Mouse (Mus musculus): ENCODE data around the gene Fbxo34. TPM values are rescaled to one million over a fixed set of nuclear protein-coding genes. Genes with fewer than 3 reads are reported as not detected.

Gene Fbxo34
- polyA plus RNA-seq, 1 experiment from 2014 or later = 23.5 TPM

DNA sequence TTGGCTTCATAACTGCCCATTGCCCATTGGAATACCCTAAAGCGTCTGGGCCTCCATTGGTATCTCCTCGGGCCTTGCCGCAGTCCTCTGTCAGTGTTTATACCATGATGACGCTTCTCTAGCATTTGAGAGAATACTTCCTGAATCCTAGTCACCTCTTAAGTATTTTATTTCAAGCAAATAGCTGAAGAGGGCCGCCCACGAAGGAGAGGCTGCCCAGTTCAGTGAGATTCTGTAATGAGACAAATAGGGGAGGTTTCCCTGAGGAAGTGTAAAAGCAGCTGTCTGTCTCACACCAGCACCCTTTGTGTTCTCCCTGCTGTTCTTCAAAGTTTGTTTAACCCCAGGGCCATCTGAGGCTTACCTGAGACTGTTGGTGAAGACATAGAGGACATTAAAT is 66.5 kb downstream of the Fbxo34 start:
- Histone ChIP-seq H3K27ac (replicated peaks; ENCODE audit: low read depth, low read length) (no peak overlapping the region), H3K4me3 (ENCODE audit: low read depth, low read length) (no peak overlapping the region), H3K27me3 (replicated peaks; ENCODE audit: control insufficient read depth, insufficient read depth, low read length) (no peaks in the 10 kb centered on the region), H3K9me3 (ENCODE audit: control insufficient read depth, low read length) (no peaks in the 10 kb centered on the region), H3K4me1 (ENCODE audit: control insufficient read depth, insufficient read depth, low read length) (no peaks in the 10 kb centered on the region), H3K36me3 (ENCODE audit: control insufficient read depth, insufficient read depth, low read length) (no peaks in the 10 kb centered on the region), H3K4me2 (ENCODE audit: low read depth, low read length) (no peak overlapping the region), H3K9ac (ENCODE audit: low read depth, low read length) (no peak overlapping the region)
- ATAC-seq (ENCODE audit: low read depth) = no peak
- no peak for DNase-seq (ENCODE audit: low spot score)
- WGBS = 73% methylated on average over 6 of the region's 6 CpGs

DNA sequence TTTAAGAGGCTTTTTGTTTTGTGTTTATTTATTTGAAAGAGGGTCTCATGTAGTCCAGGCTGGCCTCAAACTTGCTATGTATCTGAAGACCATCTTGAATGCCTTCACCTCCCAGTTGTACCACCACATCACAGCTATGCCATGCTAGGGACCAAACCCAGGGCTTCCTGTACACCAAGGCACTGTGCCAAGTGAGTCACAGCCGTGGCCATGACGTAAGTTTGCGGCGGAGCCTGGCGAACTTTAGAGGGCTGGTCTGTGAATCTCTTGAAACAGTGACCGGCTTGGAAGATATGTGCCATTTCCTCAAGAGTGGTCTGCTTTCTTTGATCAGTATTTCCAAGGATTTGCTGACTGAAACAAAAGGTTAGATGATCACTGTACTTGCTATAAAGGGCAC is 68.4 kb downstream of the Fbxo34 start:
- WGBS = 91% methylated on average over 6 of the region's 6 CpGs
- no peak for ATAC-seq (ENCODE audit: low read depth)

DNA sequence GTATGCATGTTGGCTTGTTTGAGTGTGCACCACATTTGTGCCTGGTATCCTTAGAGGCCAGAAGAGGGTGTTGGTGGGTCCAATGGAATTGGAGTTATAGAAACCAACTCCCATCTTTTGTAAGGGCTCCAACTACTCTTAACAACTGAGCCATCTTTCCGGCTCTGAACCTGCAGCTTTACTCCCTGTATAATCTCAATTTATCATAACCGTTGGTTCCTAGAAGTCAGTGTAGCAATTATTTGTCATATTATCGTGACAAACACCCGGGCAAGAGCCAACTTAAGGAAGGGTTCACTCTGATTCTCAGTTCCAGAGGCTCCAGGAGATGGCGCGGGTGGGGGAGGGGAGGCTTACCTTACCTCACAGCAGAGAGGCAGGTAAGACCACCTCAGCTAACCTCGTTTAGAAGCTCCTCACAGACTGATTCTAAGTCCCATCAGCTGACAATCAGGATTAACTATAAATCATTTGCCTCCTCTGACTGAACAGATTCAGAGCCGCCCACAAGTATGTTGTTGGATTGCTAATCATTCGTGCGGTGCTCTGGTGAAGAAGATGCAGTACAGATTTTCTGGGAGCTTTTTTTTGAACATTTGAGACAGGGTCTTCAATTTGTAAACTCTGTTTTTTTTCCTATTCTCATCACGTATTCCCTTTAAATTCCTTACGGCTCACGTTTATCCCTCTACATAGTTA is 70.7 kb downstream of the Fbxo34 start:
- H3K27me3 ChIP-seq (replicated peaks; ENCODE audit: control insufficient read depth, insufficient read depth, low read length) = no peaks in the 10 kb centered on the region

More for the DNA sequence above, 68.4 kb downstream of the Fbxo34 start:
- DNase-seq (ENCODE audit: low spot score) = no peak
- H3K9ac ChIP-seq (ENCODE audit: low read depth, low read length) = no peak overlapping the region
- H3K27ac ChIP-seq (replicated peaks; ENCODE audit: low read depth, low read length) = no peak overlapping the region
- H3K27me3 ChIP-seq (replicated peaks; ENCODE audit: control insufficient read depth, insufficient read depth, low read length) = no peaks in the 10 kb centered on the region
- H3K36me3 ChIP-seq (ENCODE audit: control insufficient read depth, insufficient read depth, low read length) = no peaks in the 10 kb centered on the region
- no peak overlapping the region for H3K4me3 ChIP-seq (ENCODE audit: low read depth, low read length)
- no peaks in the 10 kb centered on the region for H3K4me1 ChIP-seq (ENCODE audit: control insufficient read depth, insufficient read depth, low read length)
- H3K4me2 ChIP-seq (ENCODE audit: low read depth, low read length) = no peak overlapping the region
- no peaks in the 10 kb centered on the region for H3K9me3 ChIP-seq (ENCODE audit: control insufficient read depth, low read length)

DNA sequence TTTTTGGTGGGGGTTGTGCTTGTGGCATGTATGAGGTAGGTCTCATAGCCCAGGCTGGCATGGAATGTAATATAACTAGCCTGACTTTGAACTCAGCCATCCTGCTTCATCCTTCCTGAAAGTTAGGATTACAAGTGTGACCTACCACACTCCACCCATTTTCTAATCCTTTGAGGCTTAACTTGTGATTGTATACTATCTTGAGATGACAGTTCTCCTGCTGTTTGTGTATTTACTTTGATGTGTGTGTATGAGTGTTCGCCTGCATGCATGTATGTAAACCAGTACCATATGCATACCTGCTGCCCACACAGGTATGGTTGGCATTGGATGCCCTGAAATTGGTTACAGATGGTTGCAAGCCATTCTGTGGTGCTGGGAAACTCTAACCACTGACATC is 71.4 kb downstream of the Fbxo34 start:
- no peaks in the 10 kb centered on the region for H3K36me3 ChIP-seq (ENCODE audit: control insufficient read depth, insufficient read depth, low read length)
- WGBS = 91% methylated on average over 1 of the region's 1 CpGs
- ATAC-seq (ENCODE audit: low read depth) = no peak

More for the DNA sequence above, 70.7 kb downstream of the Fbxo34 start:
- no peaks in the 10 kb centered on the region for H3K9me3 ChIP-seq (ENCODE audit: control insufficient read depth, low read length)
- H3K9ac ChIP-seq (ENCODE audit: low read depth, low read length) = no peak overlapping the region
- H3K36me3 ChIP-seq (ENCODE audit: control insufficient read depth, insufficient read depth, low read length) = no peaks in the 10 kb centered on the region
- no peak overlapping the region for H3K4me3 ChIP-seq (ENCODE audit: low read depth, low read length)
- H3K27ac ChIP-seq (replicated peaks; ENCODE audit: low read depth, low read length) = no peak overlapping the region
- ATAC-seq (ENCODE audit: low read depth) (no peak), DNase-seq (ENCODE audit: low spot score) (no peak)
- 79% methylated on average over 13 of the region's 13 CpGs for WGBS
- H3K4me2 ChIP-seq (ENCODE audit: low read depth, low read length) = no peak overlapping the region
- H3K4me1 ChIP-seq (ENCODE audit: control insufficient read depth, insufficient read depth, low read length) = no peaks in the 10 kb centered on the region

DNA sequence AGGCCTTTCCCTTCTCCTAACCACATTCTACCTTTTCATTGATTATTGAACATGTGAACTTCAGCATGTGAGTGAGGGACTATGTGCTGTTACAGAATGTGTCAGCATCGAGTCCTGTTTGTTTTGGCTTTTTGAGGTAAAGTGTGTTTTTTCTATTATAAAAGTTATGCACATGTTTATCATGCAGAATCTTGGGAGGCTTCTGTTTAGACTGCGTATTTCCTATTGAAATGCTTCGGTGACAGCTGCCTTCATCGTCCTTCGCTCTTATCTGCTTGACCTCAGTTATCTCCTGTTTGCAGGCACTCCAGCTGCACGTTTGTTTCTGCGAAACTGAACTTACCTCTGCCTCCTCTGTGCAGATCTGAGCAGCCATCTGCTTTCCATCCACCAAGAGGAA is 72.1 kb downstream of the Fbxo34 start:
- Histone ChIP-seq H3K4me1 (ENCODE audit: control insufficient read depth, insufficient read depth, low read length) (no peaks in the 10 kb centered on the region), H3K4me2 (ENCODE audit: low read depth, low read length) (no peak overlapping the region), H3K27me3 (replicated peaks; ENCODE audit: control insufficient read depth, insufficient read depth, low read length) (no peaks in the 10 kb centered on the region), H3K9ac (ENCODE audit: low read depth, low read length) (no peak overlapping the region), H3K9me3 (ENCODE audit: control insufficient read depth, low read length) (no peaks in the 10 kb centered on the region), H3K4me3 (ENCODE audit: low read depth, low read length) (no peak overlapping the region), H3K36me3 (ENCODE audit: control insufficient read depth, insufficient read depth, low read length) (no peaks in the 10 kb centered on the region), H3K27ac (replicated peaks; ENCODE audit: low read depth, low read length) (no peak overlapping the region)
- no peak for ATAC-seq (ENCODE audit: low read depth)
- DNase-seq (ENCODE audit: low spot score) = no peak
- WGBS = 86% methylated on average over 7 of the region's 7 CpGs

More for the DNA sequence above, 71.4 kb downstream of the Fbxo34 start:
- no peaks in the 10 kb centered on the region for H3K27me3 ChIP-seq (replicated peaks; ENCODE audit: control insufficient read depth, insufficient read depth, low read length)
- no peaks in the 10 kb centered on the region for H3K4me1 ChIP-seq (ENCODE audit: control insufficient read depth, insufficient read depth, low read length)
- no peak overlapping the region for H3K27ac ChIP-seq (replicated peaks; ENCODE audit: low read depth, low read length)
- H3K4me2 ChIP-seq (ENCODE audit: low read depth, low read length) = no peak overlapping the region
- DNase-seq (ENCODE audit: low spot score) = no peak
- no peak overlapping the region for H3K9ac ChIP-seq (ENCODE audit: low read depth, low read length)
- H3K4me3 ChIP-seq (ENCODE audit: low read depth, low read length) = no peak overlapping the region
- no peaks in the 10 kb centered on the region for H3K9me3 ChIP-seq (ENCODE audit: control insufficient read depth, low read length)

DNA sequence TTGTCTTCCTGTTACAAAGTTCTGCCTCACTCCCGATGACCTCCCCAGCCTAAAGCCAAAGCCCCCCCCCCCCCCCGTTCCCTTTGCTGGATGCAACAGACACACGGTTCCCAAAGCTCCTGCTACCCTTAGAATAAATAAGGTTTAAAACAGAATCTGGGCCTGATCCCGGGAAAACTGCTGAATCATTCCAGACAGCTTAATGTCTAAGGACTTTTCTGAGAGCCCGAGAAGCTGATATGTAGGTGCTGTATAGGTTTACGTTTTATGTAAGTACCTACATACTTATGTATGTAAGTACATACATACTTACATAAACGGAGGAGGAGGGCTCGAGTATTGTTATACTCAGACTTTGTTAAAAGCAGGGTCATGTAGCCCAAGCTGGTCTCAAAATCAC is 75.2 kb downstream of the Fbxo34 start:
- Histone ChIP-seq H3K27me3 (replicated peaks; ENCODE audit: control insufficient read depth, insufficient read depth, low read length) (no peaks in the 10 kb centered on the region), H3K9me3 (ENCODE audit: control insufficient read depth, low read length) (no peaks in the 10 kb centered on the region), H3K9ac (ENCODE audit: low read depth, low read length) (no peak overlapping the region), H3K27ac (replicated peaks; ENCODE audit: low read depth, low read length) (no peak overlapping the region), H3K36me3 (ENCODE audit: control insufficient read depth, insufficient read depth, low read length) (no peaks in the 10 kb centered on the region), H3K4me1 (ENCODE audit: control insufficient read depth, insufficient read depth, low read length) (no peaks in the 10 kb centered on the region), H3K4me3 (ENCODE audit: low read depth, low read length) (no peak overlapping the region), H3K4me2 (ENCODE audit: low read depth, low read length) (no peak overlapping the region)
- no peak for DNase-seq (ENCODE audit: low spot score)
- ATAC-seq (ENCODE audit: low read depth) = no peak
- WGBS = 71% methylated on average over 8 of the region's 8 CpGs

DNA sequence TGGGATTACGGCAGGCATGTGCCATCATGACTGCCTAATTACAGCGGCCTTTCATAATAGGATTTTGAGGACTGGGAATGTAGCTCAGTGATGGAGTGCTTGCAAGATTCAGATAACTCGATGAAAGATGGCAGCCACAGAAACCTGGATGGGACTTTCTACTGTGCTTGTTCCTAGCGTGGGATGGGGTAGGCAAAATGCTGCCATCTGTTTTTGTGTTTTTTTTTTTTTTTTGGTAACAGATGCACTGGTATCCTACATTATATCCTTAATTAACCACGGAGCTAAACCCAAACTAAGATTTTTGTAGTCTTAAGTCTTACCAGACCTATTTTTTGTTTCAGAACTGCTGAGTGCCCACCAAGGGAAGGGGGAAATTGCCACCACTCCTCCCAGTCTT is 75.6 kb downstream of the Fbxo34 start:
- Histone ChIP-seq H3K4me2 (ENCODE audit: low read depth, low read length) (no peak overlapping the region), H3K9me3 (ENCODE audit: control insufficient read depth, low read length) (no peaks in the 10 kb centered on the region), H3K4me1 (ENCODE audit: control insufficient read depth, insufficient read depth, low read length) (no peaks in the 10 kb centered on the region), H3K9ac (ENCODE audit: low read depth, low read length) (no peak overlapping the region), H3K4me3 (ENCODE audit: low read depth, low read length) (no peak overlapping the region), H3K27me3 (replicated peaks; ENCODE audit: control insufficient read depth, insufficient read depth, low read length) (no peaks in the 10 kb centered on the region), H3K27ac (replicated peaks; ENCODE audit: low read depth, low read length) (no peak overlapping the region), H3K36me3 (ENCODE audit: control insufficient read depth, insufficient read depth, low read length) (no peaks in the 10 kb centered on the region)
- DNase-seq (ENCODE audit: low spot score) (no peak), ATAC-seq (ENCODE audit: low read depth) (no peak; the same call in 1 of the 2 replicates)
- WGBS = 69% methylated on average over 5 of the region's 5 CpGs

DNA sequence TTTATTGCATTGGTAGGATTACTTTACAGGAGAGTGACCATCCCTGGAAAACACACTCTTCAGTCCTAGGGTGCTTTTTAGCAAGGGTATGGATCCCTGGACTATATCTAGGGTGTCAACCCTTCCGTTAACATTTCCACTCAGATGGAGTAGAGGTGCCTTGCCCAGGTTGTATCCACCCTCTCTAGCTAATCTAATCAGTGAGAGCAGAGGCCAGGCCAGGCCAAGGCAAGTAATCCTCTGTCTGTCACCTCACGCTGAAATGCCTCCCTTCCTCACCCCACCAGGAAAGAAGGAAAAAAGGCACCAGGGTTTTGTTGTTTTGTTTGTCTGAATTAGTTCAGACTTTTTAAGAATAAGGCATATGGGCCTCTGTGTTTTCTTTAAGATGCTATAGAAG is 77.6 kb downstream of the Fbxo34 start:
- WGBS = 80% methylated on average over 2 of the region's 2 CpGs
- H3K27ac ChIP-seq (replicated peaks; ENCODE audit: low read depth, low read length) = no peak overlapping the region
- H3K36me3 ChIP-seq (ENCODE audit: control insufficient read depth, insufficient read depth, low read length) = 0 out of 2 replicates have a peak, but pooled peaks cover 5% of the 10 kb centered on the region
- no peaks in the 10 kb centered on the region for H3K9me3 ChIP-seq (ENCODE audit: control insufficient read depth, low read length)
- no peak overlapping the region for H3K9ac ChIP-seq (ENCODE audit: low read depth, low read length)
- no peak for ATAC-seq (ENCODE audit: low read depth)
- H3K27me3 ChIP-seq (replicated peaks; ENCODE audit: control insufficient read depth, insufficient read depth, low read length) = no peaks in the 10 kb centered on the region
- H3K4me1 ChIP-seq (ENCODE audit: control insufficient read depth, insufficient read depth, low read length) = no peaks in the 10 kb centered on the region
- no peak for DNase-seq (ENCODE audit: low spot score)
- H3K4me2 ChIP-seq (ENCODE audit: low read depth, low read length) = no peak overlapping the region
- H3K4me3 ChIP-seq (ENCODE audit: low read depth, low read length) = no peak overlapping the region

DNA sequence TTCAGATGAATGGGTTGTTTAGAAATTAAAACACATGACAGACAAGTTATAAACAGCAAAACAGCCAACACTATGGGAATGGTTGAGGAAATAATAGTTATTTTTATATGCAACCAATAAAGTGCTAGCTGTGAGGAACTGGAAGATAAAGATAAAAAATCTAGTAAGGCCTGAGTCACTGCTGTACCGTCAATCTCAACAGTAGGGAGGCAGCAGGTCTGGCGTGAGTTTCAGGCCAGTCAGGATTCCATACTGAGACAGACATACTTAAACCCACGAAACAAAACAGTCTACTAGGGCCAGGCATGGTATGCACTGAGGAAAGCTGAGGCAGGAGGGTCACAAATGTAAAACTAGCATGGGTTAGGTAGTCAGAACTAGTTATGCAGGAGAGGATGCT is 78.1 kb downstream of the Fbxo34 start:
- H3K9me3 ChIP-seq (ENCODE audit: control insufficient read depth, low read length) = no peaks in the 10 kb centered on the region
- no peaks in the 10 kb centered on the region for H3K27me3 ChIP-seq (replicated peaks; ENCODE audit: control insufficient read depth, insufficient read depth, low read length)
- no peak overlapping the region for H3K4me2 ChIP-seq (ENCODE audit: low read depth, low read length)
- H3K4me3 ChIP-seq (ENCODE audit: low read depth, low read length) = no peak overlapping the region
- DNase-seq (ENCODE audit: low spot score) = no peak
- H3K36me3 ChIP-seq (ENCODE audit: control insufficient read depth, insufficient read depth, low read length) = 0 out of 2 replicates have a peak, but pooled peaks cover 8% of the 10 kb centered on the region
- no peaks in the 10 kb centered on the region for H3K4me1 ChIP-seq (ENCODE audit: control insufficient read depth, insufficient read depth, low read length)
- no peak for ATAC-seq (ENCODE audit: low read depth)
- no peak overlapping the region for H3K27ac ChIP-seq (replicated peaks; ENCODE audit: low read depth, low read length)
- H3K9ac ChIP-seq (ENCODE audit: low read depth, low read length) = no peak overlapping the region
- 82% methylated on average over 3 of the region's 3 CpGs for WGBS
